Mouse (Mus musculus) ovary, adult 18-20 months (tissue): ENCODE data around the gene Nmrk1.

Source experiments
- DNase-seq: peaks from one replicate; pipeline ENCODE4 v3.0.0; 2022; ENCODE audit warnings: low spot score, mixed read lengths

Nmrk1 gene

DNA sequence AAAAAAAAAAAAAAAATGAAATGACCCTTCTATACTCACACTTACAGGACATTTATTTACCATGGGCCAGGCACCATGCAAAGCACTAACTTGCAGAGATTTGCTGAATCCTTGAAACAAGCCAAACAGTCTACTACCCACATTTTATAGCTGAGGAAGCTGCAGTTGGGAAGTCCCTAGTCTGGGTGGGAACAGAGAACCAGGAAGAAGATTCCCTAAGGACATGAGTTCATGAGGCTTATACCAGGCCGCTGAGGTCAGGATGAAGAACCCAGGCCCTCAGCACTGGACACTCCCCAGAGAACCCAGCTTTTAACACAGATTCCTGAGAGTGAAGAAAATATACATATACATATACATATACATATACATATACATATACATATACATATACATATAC is 14.2 kb upstream of the Nmrk1 start:
- no peak for DNase-seq

GRCm38 (mm10) chr19:18619060-18619459 is 12.7 kb upstream of the Nmrk1 start:
- DNase-seq, result no peak

- DNase-seq, result no peak
Observed at GRCm38 (mm10) chr19:18619691-18620090, 12.1 kb upstream of the Nmrk1 start.

DNA sequence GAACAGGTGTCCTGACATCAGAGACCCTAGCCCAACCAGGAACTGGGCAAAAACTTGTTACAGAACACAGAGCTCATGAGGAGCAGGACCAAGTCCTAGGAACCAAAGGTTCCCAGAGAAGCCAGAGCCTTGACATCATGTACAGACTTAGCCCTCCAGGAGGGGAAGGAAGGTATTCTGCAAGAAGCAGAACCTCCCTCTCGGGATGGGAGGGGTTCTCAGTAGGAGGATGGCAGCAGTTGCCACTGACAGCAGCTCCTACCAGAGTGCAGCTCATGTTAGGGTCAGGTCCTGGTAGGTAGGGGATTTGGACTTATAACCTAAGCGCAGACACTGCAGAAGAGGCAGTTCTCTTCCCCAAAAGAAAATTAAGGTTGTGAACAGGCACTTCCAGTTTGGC is 7.9 kb upstream of the Nmrk1 start:
- no peak for DNase-seq

DNA sequence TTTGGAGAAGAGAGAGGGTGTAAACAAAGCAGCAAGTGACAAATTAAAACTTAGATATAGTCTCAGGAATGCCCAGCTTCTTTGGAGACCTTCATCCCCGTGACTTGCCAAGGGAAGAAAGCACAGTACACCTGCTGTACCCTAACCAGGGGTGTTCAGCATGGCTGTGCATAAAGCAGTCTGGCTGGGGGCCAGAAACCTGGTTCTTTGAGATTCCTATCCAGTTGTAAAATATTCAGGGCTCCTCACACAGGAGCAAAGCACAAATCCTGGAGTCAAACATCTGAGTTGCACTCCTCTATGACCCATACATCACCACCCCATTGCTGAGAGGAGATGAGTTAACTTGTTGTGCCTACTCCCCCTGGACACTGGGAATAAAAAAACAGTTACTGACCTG is 2.2 kb upstream of the Nmrk1 start:
- DNase-seq, result no peak

- no peak for DNase-seq
Observed at GRCm38 (mm10) chr19:18630221-18631119, 1.3 kb upstream of the Nmrk1 start.

- peak; percentile 23 for DNase-seq
Observed at GRCm38 (mm10) chr19:18631161-18631643, 548 bp upstream of the Nmrk1 start.

GRCm38 (mm10) chr19:18632231-18633185 is 758 bp downstream of the Nmrk1 start:
- DNase-seq, result no peak

DNA sequence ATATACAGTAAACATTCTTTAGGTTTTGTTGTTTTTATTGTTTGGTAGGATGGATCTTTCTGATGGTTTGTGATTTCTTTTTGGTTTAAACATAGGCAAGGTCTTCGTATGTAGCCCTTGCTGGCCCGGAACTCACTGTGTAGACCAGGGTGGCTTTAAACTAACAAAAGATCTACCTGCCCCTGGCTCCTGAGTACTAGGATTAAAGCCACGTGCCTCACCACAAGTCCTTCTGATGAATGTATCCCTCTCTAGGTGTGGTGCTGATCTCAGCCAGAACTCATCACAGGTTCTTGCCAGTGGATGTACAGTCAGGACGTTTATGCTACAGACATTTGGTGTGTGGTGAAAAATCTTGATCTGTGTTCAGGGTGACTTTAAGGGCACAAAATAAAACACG is 6.2 kb downstream of the Nmrk1 start:
- no peak for DNase-seq

DNA sequence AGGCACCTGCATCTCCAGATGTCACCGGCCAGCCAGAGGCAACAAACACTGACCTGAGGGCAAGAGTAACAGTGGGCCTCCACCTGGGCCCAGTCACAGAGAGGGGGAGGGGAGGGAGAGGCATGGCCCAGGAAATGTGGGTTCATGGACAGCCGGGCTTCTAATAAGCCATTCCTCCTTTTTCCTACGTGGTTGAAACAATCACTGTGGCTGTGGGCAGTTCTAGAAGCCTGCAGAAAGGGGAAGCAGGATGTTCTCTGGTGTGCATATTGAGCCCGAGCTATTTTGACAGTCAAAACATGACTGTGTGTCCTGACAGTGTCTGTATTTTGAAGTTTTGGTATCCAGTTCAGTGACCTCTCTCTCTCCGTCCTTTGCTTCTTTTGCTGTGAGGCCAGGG is 7.2 kb downstream of the Nmrk1 start:
- DNase-seq, result no peak

- no peak for DNase-seq
Observed at GRCm38 (mm10) chr19:18639552-18639951, 7.8 kb downstream of the Nmrk1 start.

- no peak for DNase-seq
Observed at GRCm38 (mm10) chr19:18641001-18641400, 9.3 kb downstream of the Nmrk1 start.

DNA sequence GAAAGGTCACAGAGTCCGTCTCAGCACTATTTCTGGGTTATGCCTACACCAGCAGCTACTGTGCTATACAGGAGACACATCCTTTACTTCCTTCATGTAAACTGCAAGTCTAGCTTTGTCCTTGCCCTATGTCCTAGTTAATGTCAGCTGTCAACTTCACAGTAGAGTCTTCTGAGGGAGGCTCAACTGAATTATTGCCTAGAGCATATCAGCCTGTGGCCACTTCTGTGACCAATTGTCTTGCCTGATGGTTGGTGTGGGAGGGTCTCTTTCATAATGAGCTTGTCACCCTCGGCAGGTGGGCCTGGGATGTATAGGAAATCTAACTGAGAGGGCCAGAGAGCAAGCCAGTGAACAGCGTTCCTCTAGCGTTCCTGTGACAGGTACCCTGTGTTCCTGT is 11.7 kb downstream of the Nmrk1 start:
- no peak for DNase-seq

DNA sequence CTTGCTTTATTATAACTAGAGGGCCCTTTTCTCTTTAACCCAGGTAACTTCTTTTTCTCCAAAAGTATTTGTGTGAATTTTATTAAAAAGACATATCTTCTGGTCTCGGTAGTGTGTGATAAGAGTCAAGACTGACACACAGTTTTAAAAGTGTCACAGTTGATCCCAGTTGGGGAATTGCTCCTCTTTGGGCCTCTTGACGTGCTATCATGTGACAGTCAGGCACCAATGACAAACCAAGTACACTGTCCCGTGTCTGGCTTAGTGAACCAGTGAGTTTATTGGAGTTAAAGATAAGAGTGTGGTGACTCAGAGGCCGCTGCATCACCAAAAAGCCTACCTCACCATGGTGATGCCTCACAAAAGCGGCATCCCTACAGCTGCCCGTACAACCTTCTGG is 12.3 kb downstream of the Nmrk1 start:
- DNase-seq, result no peak

DNA sequence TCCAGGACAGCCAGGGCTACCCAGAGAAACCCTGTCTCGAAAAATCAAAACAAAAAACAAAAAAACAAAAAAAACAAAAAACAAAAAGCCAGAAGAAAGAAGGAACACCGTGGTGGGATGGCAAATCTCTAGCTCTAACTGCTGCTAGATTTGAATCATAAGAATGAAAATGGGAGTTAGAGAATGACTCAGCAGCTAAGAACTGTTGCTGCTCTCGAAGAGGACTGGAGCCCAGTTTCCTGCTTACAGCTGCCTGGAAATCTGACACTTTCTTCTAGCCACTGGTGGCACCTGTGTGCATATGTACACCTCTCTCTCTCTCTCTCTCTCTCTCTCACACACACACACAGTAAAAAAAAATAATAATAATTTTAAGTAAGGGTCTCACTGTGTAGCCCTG is 14.6 kb downstream of the Nmrk1 start:
- no peak for DNase-seq

DNA sequence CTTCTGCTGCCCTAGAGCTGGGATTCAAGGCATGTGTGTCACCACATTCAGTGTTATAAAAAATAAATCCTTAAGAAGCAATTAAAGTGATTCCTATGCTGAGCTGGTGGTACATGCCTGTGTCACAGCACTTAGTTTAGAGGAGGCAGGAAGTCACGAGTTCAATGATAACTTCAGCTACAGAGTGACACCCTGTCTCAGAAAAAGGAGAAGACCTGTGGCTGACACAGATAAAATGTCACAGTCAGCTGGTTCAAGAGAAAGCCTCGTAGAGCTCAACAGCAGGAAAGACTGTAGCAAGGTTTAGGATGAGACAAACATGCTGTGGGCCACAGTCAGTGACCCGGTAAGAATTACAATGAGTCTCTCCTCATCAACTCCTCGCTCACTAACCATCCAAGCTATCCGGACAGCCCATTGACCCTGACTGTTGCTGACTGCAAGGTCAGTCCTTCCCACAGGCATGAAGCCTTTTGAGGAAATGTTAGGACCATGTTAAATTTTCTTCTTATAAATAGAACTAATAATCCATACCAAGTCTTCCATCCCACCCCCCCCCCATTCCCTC is 15.2 kb downstream of the Nmrk1 start:
- no peak for DNase-seq

DNA sequence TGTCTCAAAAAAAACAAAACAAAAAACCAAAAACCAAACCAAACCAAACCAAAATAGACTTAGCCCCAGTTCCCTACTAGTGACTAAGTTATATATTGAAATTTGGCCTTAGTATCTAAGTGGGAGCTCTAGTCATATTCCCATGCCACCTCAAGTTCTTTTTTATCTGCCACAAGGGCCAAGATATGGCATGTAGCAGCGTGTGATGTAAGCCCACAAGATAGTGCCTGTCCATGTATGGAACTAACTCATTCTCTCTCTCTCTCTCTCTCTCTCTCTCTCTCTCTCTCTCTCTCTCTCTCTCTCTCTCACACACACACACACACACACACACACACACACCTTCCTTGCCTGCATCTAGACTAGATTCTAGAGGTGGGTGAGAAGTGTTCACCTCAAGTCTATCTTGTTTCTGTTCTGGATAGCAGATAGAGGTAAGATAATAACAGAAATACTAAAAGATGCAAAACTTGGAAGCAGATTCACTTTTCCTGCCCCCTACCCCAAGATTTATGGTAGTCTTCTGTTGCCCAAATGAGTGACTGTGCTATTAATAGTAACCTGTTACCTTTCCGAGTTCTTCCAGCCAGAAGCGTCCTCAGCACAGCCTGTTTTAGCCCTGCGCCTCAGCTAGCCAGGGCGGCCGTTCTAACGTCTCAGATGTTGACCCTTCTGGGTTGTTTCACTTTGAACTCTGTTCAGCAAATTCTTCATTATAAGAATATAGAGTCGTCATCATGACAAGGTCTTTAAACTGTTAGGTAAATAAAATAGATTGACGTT is 16.2 kb downstream of the Nmrk1 start:
- no peak for DNase-seq

- DNase-seq, result no peak
Observed at GRCm38 (mm10) chr19:18648558-18648945, 16.8 kb downstream of the Nmrk1 start.

- no peak for DNase-seq
Observed at GRCm38 (mm10) chr19:18649955-18650354, 18.2 kb downstream of the Nmrk1 start.

DNA sequence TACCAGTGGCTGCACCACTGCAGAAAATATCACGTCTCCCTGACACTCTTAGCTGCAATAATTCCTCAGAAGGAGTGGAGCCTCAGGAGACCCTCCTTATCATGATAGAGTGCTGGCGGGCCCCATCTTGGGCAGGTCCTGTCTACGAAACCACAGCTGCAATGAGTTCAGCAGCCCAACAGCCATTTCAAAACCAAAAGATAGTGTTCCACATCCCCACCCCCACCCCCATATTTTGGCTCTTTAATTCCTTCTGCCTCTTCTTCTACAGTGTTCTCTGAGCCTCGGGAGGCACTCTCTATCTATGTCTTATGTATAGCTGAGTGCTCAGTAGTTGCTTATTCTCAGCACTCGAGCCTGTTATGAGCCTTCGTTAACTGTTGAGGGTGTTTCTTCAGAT is 18.7 kb downstream of the Nmrk1 start:
- no peak for DNase-seq

- DNase-seq, result no peak
Observed at GRCm38 (mm10) chr19:18652592-18652991, 20.8 kb downstream of the Nmrk1 start.

- DNase-seq, result no peak
Observed at GRCm38 (mm10) chr19:18653058-18653457, 21.3 kb downstream of the Nmrk1 start.
